In genomic region chr5:64063622-64064355, GRCm38 (mm10) we compare ENCODE assay signal across 14 mouse cellular contexts. TPM values are rescaled to one million over a fixed set of nuclear protein-coding genes. Genes with fewer than 3 reads are reported as not detected.
DNase-seq lines count a peak whose midpoint lies in the region; ATAC-seq and TF ChIP-seq lines count a peak whose summit lies in the region.
"Had no signal": no experiment of that assay in that cellular context is flagged by ENCODE, and none has a peak within 500 bp of the region (broad histone marks: within the 10 kb centered on the region; RNA-seq: fewer than 3 reads in every experiment).

No protein-coding gene starts in this region.

- no peaks in the 10 kb centered on the region for H3K4me1 ChIP-seq in forebrain, postnatal 0 days (ENCODE audit: insufficient read depth)
- no peaks in the 10 kb centered on the region for H3K4me1 ChIP-seq in forebrain, embryonic 15.5 days
- H3K4me1 ChIP-seq in heart, postnatal 0 days (ENCODE audit: control insufficient read depth, insufficient read depth), result peaks cover 8% of the 10 kb centered on the region
- H3K4me1 ChIP-seq in heart, embryonic 10.5 days, result peaks cover 23% of the 10 kb centered on the region
- peaks cover 18% of the 10 kb centered on the region for H3K4me1 ChIP-seq in bone marrow macrophage, adult 2 months (ENCODE audit: control insufficient read depth, insufficient read depth, low read length)
- no peaks in the 10 kb centered on the region for H3K4me1 ChIP-seq in hindbrain, embryonic 10.5 days (replicated peaks)
- H3K4me1 ChIP-seq: embryonic facial prominence, embryonic 10.5 days; hindbrain, embryonic 12.5 days; liver, embryonic 13.5 days had no signal

- H3K4me3 ChIP-seq in forebrain, postnatal 0 days (ENCODE audit: low read depth, low read length), result no peak overlapping the region
- no peak overlapping the region for H3K4me3 ChIP-seq in forebrain, embryonic 15.5 days
- no peak overlapping the region for H3K4me3 ChIP-seq in heart, postnatal 0 days (ENCODE audit: low read depth, low read length)
- H3K4me3 ChIP-seq in heart, embryonic 10.5 days, result no peak overlapping the region
- peak overlapping the region; percentile 1; the same call in 1 of the 2 replicates for H3K4me3 ChIP-seq in bone marrow macrophage, adult 2 months (ENCODE audit: insufficient read depth, low read length)
- no peak overlapping the region for H3K4me3 ChIP-seq in hindbrain, embryonic 10.5 days
- H3K4me3 ChIP-seq: embryonic facial prominence, embryonic 10.5 days; hindbrain, embryonic 12.5 days; liver, embryonic 13.5 days; myocyte had no signal

- intact Hi-C loops in left cerebral cortex, postnatal 36 days (cut with DNase I), result loop anchor here (10.0 kb wide), 1 partner anchor 89 kb away; no protein-coding TSS in a partner anchor
- intact Hi-C loops in left cerebral cortex, postnatal 10 days (cut with DNase I), result loop anchor here (5.0 kb wide), 1 partner anchor 96 kb away; the partner anchor contains the start of gene Rell1

- no peaks in the 10 kb centered on the region for H3K9me3 ChIP-seq in forebrain, postnatal 0 days (ENCODE audit: low read length)
- H3K9me3 ChIP-seq in forebrain, embryonic 15.5 days, result no peaks in the 10 kb centered on the region
- H3K9me3 ChIP-seq in heart, postnatal 0 days (replicated peaks; ENCODE audit: control insufficient read depth, low read length), result no peaks in the 10 kb centered on the region; the same call in 1 of the 2 replicates
- H3K9me3 ChIP-seq in heart, embryonic 10.5 days, result 0 out of 2 replicates have a peak, but pooled peaks cover 2% of the 10 kb centered on the region
- H3K9me3 ChIP-seq in hindbrain, embryonic 10.5 days, result no peaks in the 10 kb centered on the region
- H3K9me3 ChIP-seq: embryonic facial prominence, embryonic 10.5 days; hindbrain, embryonic 12.5 days; liver, embryonic 13.5 days had no signal

- TF ChIP-seq CTCF in forebrain, postnatal 0 days (IDR thresholded peaks at IDR 0.05; ENCODE audit: low read depth), result no peak
- TF ChIP-seq CTCF in heart, postnatal 0 days (IDR thresholded peaks at IDR 0.05; ENCODE audit: low read depth), result no peak
- TF ChIP-seq CTCF in bone marrow macrophage, adult 2 months (IDR thresholded peaks at IDR 0.05; ENCODE audit: low read depth, low read length), result no peak

- H3K9ac ChIP-seq in forebrain, postnatal 0 days, result no peak overlapping the region
- no peak overlapping the region for H3K9ac ChIP-seq in forebrain, embryonic 15.5 days (replicated peaks)
- H3K9ac ChIP-seq in heart, postnatal 0 days (replicated peaks; ENCODE audit: low read depth, low read length), result no peak overlapping the region
- H3K9ac ChIP-seq: hindbrain, embryonic 12.5 days; liver, embryonic 13.5 days had no signal

- WGBS in forebrain, postnatal 0 days, result 78% methylated on average over 11 of the region's 11 CpGs
- WGBS in forebrain, embryonic 15.5 days, result 88% methylated on average over 11 of the region's 11 CpGs
- WGBS in heart, postnatal 0 days, result 37% methylated on average over 11 of the region's 11 CpGs
- 70% methylated on average over 11 of the region's 11 CpGs for WGBS in heart, embryonic 10.5 days
- WGBS in hindbrain, embryonic 10.5 days, result 83% methylated on average over 11 of the region's 11 CpGs

- no peak overlapping the region for H3K27ac ChIP-seq in forebrain, postnatal 0 days (ENCODE audit: low read depth, low read length)
- no peak overlapping the region for H3K27ac ChIP-seq in forebrain, embryonic 15.5 days (replicated peaks)
- no peak overlapping the region for H3K27ac ChIP-seq in heart, postnatal 0 days (ENCODE audit: low read depth)
- H3K27ac ChIP-seq in heart, embryonic 10.5 days, result no peak overlapping the region
- H3K27ac ChIP-seq in bone marrow macrophage, adult 2 months (ENCODE audit: insufficient read depth, low read depth, low read length), result peak overlapping the region; percentile 63
- no peak overlapping the region for H3K27ac ChIP-seq in hindbrain, embryonic 10.5 days
- H3K27ac ChIP-seq: embryonic facial prominence, embryonic 10.5 days; hindbrain, embryonic 12.5 days; liver, embryonic 13.5 days had no signal

- peak; percentile 40 for ATAC-seq in forebrain, postnatal 0 days
- ATAC-seq in forebrain, embryonic 15.5 days (replicated peaks), result no peak
- no peak for ATAC-seq in heart, postnatal 0 days (ENCODE audit: insufficient read depth, low read depth)

- no peak overlapping the region for H3K4me2 ChIP-seq in forebrain, postnatal 0 days (ENCODE audit: low read depth)
- no peak overlapping the region for H3K4me2 ChIP-seq in forebrain, embryonic 15.5 days (replicated peaks)
- 0 out of 2 replicates have a peak overlapping the region, but pooled peaks have one; percentile 24 for H3K4me2 ChIP-seq in heart, postnatal 0 days (ENCODE audit: low read depth, low read length)
- H3K4me2 ChIP-seq: hindbrain, embryonic 12.5 days; liver, embryonic 13.5 days; midbrain, embryonic 11.5 days had no signal

- no peaks in the 10 kb centered on the region for H3K27me3 ChIP-seq in forebrain, postnatal 0 days (ENCODE audit: insufficient read depth, low read length)
- no peaks in the 10 kb centered on the region for H3K27me3 ChIP-seq in forebrain, embryonic 15.5 days
- peaks cover 73% of the 10 kb centered on the region for H3K27me3 ChIP-seq in heart, postnatal 0 days (ENCODE audit: control insufficient read depth, insufficient read depth, low read length)
- peaks cover 76% of the 10 kb centered on the region for H3K27me3 ChIP-seq in heart, embryonic 10.5 days (ENCODE audit: insufficient read depth, poor library complexity, severe bottlenecking)
- no peaks in the 10 kb centered on the region for H3K27me3 ChIP-seq in hindbrain, embryonic 10.5 days (ENCODE audit: insufficient read depth, poor library complexity, severe bottlenecking)
- H3K27me3 ChIP-seq: hindbrain, embryonic 12.5 days; liver, embryonic 13.5 days had no signal

- TF ChIP-seq POLR2A in bone marrow macrophage, adult 2 months (IDR thresholded peaks at IDR 0.05; ENCODE audit: borderline replicate concordance, low read depth, low read length), result no peak

- DNase-seq in forebrain, postnatal 0 days, result no peak
- DNase-seq in heart, postnatal 0 days (ENCODE audit: low spot score), result no peak
- no peak for DNase-seq in heart, embryonic 10.5 days (ENCODE audit: low spot score)
- DNase-seq in left cerebral cortex, postnatal 36 days (ENCODE audit: low spot score in 2 of 2), result peak; percentile 24 to 36
- DNase-seq in left cerebral cortex, postnatal 10 days (ENCODE audit: extremely low spot score in 1 of 2, low spot score in 2 of 2), result no peak
- no peak for DNase-seq in hindbrain, embryonic 10.5 days (ENCODE audit: low spot score)
- DNase-seq: cerebellum, postnatal 10 days; liver, embryonic 13.5 days had no signal

- no peak for TF ChIP-seq EP300 in heart, postnatal 0 days (IDR thresholded peaks at IDR 0.05; ENCODE audit: low read depth)

- no peaks in the 10 kb centered on the region for H3K36me3 ChIP-seq in forebrain, postnatal 0 days (ENCODE audit: insufficient read depth)
- H3K36me3 ChIP-seq in forebrain, embryonic 15.5 days, result no peaks in the 10 kb centered on the region
- no peaks in the 10 kb centered on the region for H3K36me3 ChIP-seq in heart, postnatal 0 days (replicated peaks; ENCODE audit: control insufficient read depth, insufficient read depth, low read length)
- H3K36me3 ChIP-seq in heart, embryonic 10.5 days, result no peaks in the 10 kb centered on the region
- H3K36me3 ChIP-seq in hindbrain, embryonic 10.5 days, result no peaks in the 10 kb centered on the region
- H3K36me3 ChIP-seq: embryonic facial prominence, embryonic 10.5 days; hindbrain, embryonic 12.5 days; liver, embryonic 13.5 days had no signal

RNA-seq across cellular contexts. Expression of gene Pgm2, which starts 29.0 kb away (rescaled TPM):
- total RNA-seq in forebrain, postnatal 0 days (2014; rRNA removed), result 10.0 and 12.9 TPM in 2 replicates
- polyA plus RNA-seq in forebrain, postnatal 0 days (2015; fragmentation: Nextera tagmentation; extraction: Ambion mirVana), result 14.7 and 17.1 TPM in 2 replicates
- 27.7 and 28.4 TPM in 2 replicates for polyA plus RNA-seq in forebrain, embryonic 15.5 days (2015; fragmentation: Nextera tagmentation; extraction: Ambion mirVana)
- 5.8 and 6.5 TPM in 2 replicates for total RNA-seq in heart, postnatal 0 days (2014; rRNA removed; ENCODE audit: low replicate concordance)
- 9.6 and 10.4 TPM in 2 replicates for polyA plus RNA-seq in heart, postnatal 0 days (2015; fragmentation: Nextera tagmentation; extraction: Ambion mirVana)
- polyA plus RNA-seq in heart, embryonic 10.5 days (2016; fragmentation: Nextera tagmentation; extraction: Ambion mirVana), result 21.1 and 27.8 TPM in 2 replicates
- total RNA-seq in left cerebral cortex, postnatal 36 days (2021), result 10 to 100 TPM; 10.4 to 10.7 TPM
- 10 to 100 TPM; 10.3 to 10.7 TPM for total RNA-seq in left cerebral cortex, postnatal 10 days (2021)
- polyA plus RNA-seq in bone marrow macrophage, adult 2 months (2012; ENCODE audit: insufficient read depth, insufficient read length, missing spikeins), result 31.5 and 36.0 TPM in 2 replicates
- polyA plus RNA-seq in hindbrain, embryonic 10.5 days (2016; fragmentation: Nextera tagmentation; extraction: Ambion mirVana), result 22.6 and 26.0 TPM in 2 replicates

Comparison
In these comparisons a context has a peak if more than half of its experiments do, and no peak if none do; other contexts are left out.
1. DNase-seq: peak in left cerebral cortex, postnatal 36 days (2 of 2); none in forebrain, postnatal 0 days (single experiment), heart, postnatal 0 days (single experiment), heart, embryonic 10.5 days (single experiment), left cerebral cortex, postnatal 10 days (0 of 2) and hindbrain, embryonic 10.5 days (single experiment).